Mouse (Mus musculus): Measurements from ENCODE around the gene Rrp7a. TPM values are rescaled to one million over a fixed set of nuclear protein-coding genes. Genes with fewer than 3 reads are reported as not detected.

Rrp7a gene
- 100 to 1,000 TPM; 144 to 161 TPM for total RNA-seq (2021)

- peak; percentile 88 to 93 for DNase-seq (ENCODE audit: extremely low spot score in 1 of 2, low spot score in 1 of 2)
These were observed at the start of gene Rrp7a for GRCm38 (mm10) chr15:83122566-83123145. Gene Rrp7a, minus strand, starts transcription at chr15:83122801.

GRCm38 (mm10) chr15:83171712-83172481, 49.3 kb upstream of the Rrp7a start:
- DNase-seq (ENCODE audit: extremely low spot score in 1 of 2, low spot score in 1 of 2), result peak; percentile 87 to 88

- DNase-seq (ENCODE audit: extremely low spot score in 1 of 2, low spot score in 1 of 2), result no peak
These were observed 48.5 kb upstream of the Rrp7a start for GRCm38 (mm10) chr15:83170956-83171659.

- DNase-seq (ENCODE audit: extremely low spot score in 1 of 2, low spot score in 1 of 2), result no peak
These were observed 47.4 kb upstream of the Rrp7a start for GRCm38 (mm10) chr15:83169772-83170722.

GRCm38 (mm10) chr15:83168875-83169771, 46.5 kb upstream of the Rrp7a start:
- DNase-seq (ENCODE audit: extremely low spot score in 1 of 2, low spot score in 1 of 2), result no peak

GRCm38 (mm10) chr15:83168311-83168710, 45.7 kb upstream of the Rrp7a start:
- DNase-seq (ENCODE audit: extremely low spot score in 1 of 2, low spot score in 1 of 2), result no peak

- no peak for DNase-seq (ENCODE audit: extremely low spot score in 1 of 2, low spot score in 1 of 2)
These were observed 45.0 kb upstream of the Rrp7a start for GRCm38 (mm10) chr15:83167550-83168065.

- DNase-seq (ENCODE audit: extremely low spot score in 1 of 2, low spot score in 1 of 2), result no peak
These were observed 44.5 kb upstream of the Rrp7a start for GRCm38 (mm10) chr15:83167126-83167525.

GRCm38 (mm10) chr15:83166642-83167041, 44.0 kb upstream of the Rrp7a start:
- no peak for DNase-seq (ENCODE audit: extremely low spot score in 1 of 2, low spot score in 1 of 2)

- DNase-seq (ENCODE audit: extremely low spot score in 1 of 2, low spot score in 1 of 2), result no peak
These were observed 43.1 kb upstream of the Rrp7a start for GRCm38 (mm10) chr15:83165526-83166315.

GRCm38 (mm10) chr15:83164971-83165471, 42.4 kb upstream of the Rrp7a start:
- DNase-seq (ENCODE audit: extremely low spot score in 1 of 2, low spot score in 1 of 2), result no peak

GRCm38 (mm10) chr15:83162818-83163485, 40.4 kb upstream of the Rrp7a start:
- no peak for DNase-seq (ENCODE audit: extremely low spot score in 1 of 2, low spot score in 1 of 2)

- no peak for DNase-seq (ENCODE audit: extremely low spot score in 1 of 2, low spot score in 1 of 2)
These were observed 39.4 kb upstream of the Rrp7a start for GRCm38 (mm10) chr15:83162001-83162400.

- no peak for DNase-seq (ENCODE audit: extremely low spot score in 1 of 2, low spot score in 1 of 2)
These were observed 38.6 kb upstream of the Rrp7a start for GRCm38 (mm10) chr15:83161062-83161748.

- no peak for DNase-seq (ENCODE audit: extremely low spot score in 1 of 2, low spot score in 1 of 2)
These were observed 38.0 kb upstream of the Rrp7a start for GRCm38 (mm10) chr15:83160561-83160960.

GRCm38 (mm10) chr15:83159823-83160222, 37.2 kb upstream of the Rrp7a start:
- no peak for DNase-seq (ENCODE audit: extremely low spot score in 1 of 2, low spot score in 1 of 2)

GRCm38 (mm10) chr15:83158587-83159160, 36.1 kb upstream of the Rrp7a start:
- no peak for DNase-seq (ENCODE audit: extremely low spot score in 1 of 2, low spot score in 1 of 2)

All from layer of hippocampus, postnatal 25 days (tissue).